Mouse (Mus musculus): ENCODE results near the gene Inafm2.

The Inafm2 gene

GRCm38 (mm10) chr2:118726873-118727272, 18.7 kb upstream of the Inafm2 start:
- no peak for DNase-seq (ENCODE audit: low read depth)

- no peak for DNase-seq (ENCODE audit: low read depth)
Measured at GRCm38 (mm10) chr2:118727911-118728310, 17.6 kb upstream of the Inafm2 start.

GRCm38 (mm10) chr2:118728337-118728736, 17.2 kb upstream of the Inafm2 start, which contains the start of gene Plcb2:
Plcb2 (minus strand) TSS chr2:118728438.
- DNase-seq (ENCODE audit: low read depth): no peak

GRCm38 (mm10) chr2:118729194-118729593, 16.4 kb upstream of the Inafm2 start:
- no peak for DNase-seq (ENCODE audit: low read depth)

GRCm38 (mm10) chr2:118729816-118730621, 15.5 kb upstream of the Inafm2 start:
- no peak for DNase-seq (ENCODE audit: low read depth)

GRCm38 (mm10) chr2:118730622-118730915, 15.0 kb upstream of the Inafm2 start:
- no peak for DNase-seq (ENCODE audit: low read depth)

- no peak for DNase-seq (ENCODE audit: low read depth)
Measured at GRCm38 (mm10) chr2:118731981-118732380, 13.6 kb upstream of the Inafm2 start.

- no peak for DNase-seq (ENCODE audit: low read depth)
Measured at GRCm38 (mm10) chr2:118733341-118733740, 12.2 kb upstream of the Inafm2 start.

- DNase-seq (ENCODE audit: low read depth): no peak
Measured at GRCm38 (mm10) chr2:118740341-118740740, 5.2 kb upstream of the Inafm2 start.

- DNase-seq (ENCODE audit: low read depth): no peak
Measured at GRCm38 (mm10) chr2:118741183-118741582, 4.4 kb upstream of the Inafm2 start.

GRCm38 (mm10) chr2:118743261-118743943, 2.2 kb upstream of the Inafm2 start:
- DNase-seq (ENCODE audit: low read depth): no peak

GRCm38 (mm10) chr2:118744621-118745020, 937 bp upstream of the Inafm2 start:
- no peak for DNase-seq (ENCODE audit: low read depth)

- DNase-seq (ENCODE audit: low read depth): no peak
Measured at GRCm38 (mm10) chr2:118745915-118746901, 650 bp downstream of the Inafm2 start.

GRCm38 (mm10) chr2:118747301-118747960, 1.9 kb downstream of the Inafm2 start:
- DNase-seq (ENCODE audit: low read depth): no peak

GRCm38 (mm10) chr2:118749341-118749884, 3.9 kb downstream of the Inafm2 start:
- DNase-seq (ENCODE audit: low read depth): no peak

GRCm38 (mm10) chr2:118750476-118750875, 4.9 kb downstream of the Inafm2 start:
- no peak for DNase-seq (ENCODE audit: low read depth)

GRCm38 (mm10) chr2:118751896-118752791, 6.6 kb downstream of the Inafm2 start:
- no peak for DNase-seq (ENCODE audit: low read depth)

GRCm38 (mm10) chr2:118752792-118753108, 7.2 kb downstream of the Inafm2 start:
- DNase-seq (ENCODE audit: low read depth): no peak

GRCm38 (mm10) chr2:118754143-118754542, 8.6 kb downstream of the Inafm2 start:
- DNase-seq (ENCODE audit: low read depth): no peak

- no peak for DNase-seq (ENCODE audit: low read depth)
Measured at GRCm38 (mm10) chr2:118755407-118755806, 9.8 kb downstream of the Inafm2 start.

GRCm38 (mm10) chr2:118756103-118756502, 10.5 kb downstream of the Inafm2 start:
- no peak for DNase-seq (ENCODE audit: low read depth)

Measured in fibroblast of lung, adult 2 months (primary cell).